Mouse (Mus musculus) forebrain, embryonic 11.5 days (tissue): ENCODE results near the gene Enoph1. TPM values are rescaled to one million over a fixed set of nuclear protein-coding genes. Genes with fewer than 3 reads are reported as not detected.

Experiments
- ATAC-seq: fragments of 200-750 bp; cut with Nextera tagmentation; replicated peaks from 2 replicates; pipeline ENCODE4 v1.8.0; 2017; ENCODE audit warnings: moderate TSS enrichment; ENCODE audit not compliant: low FRiP score
- DNase-seq: peaks from one replicate; pipeline ENCODE4 v3.0.0-alpha.2; 2017; ENCODE audit warnings: low spot score
- H3K27ac ChIP-seq: fragments of 300-500 bp; sonication (generic); 2 replicates; pipeline ENCODE4 v1.5.1; 2014; ENCODE audit warnings: low read depth, low read length
- H3K27me3 ChIP-seq: fragments of 300-500 bp; sonication (generic); 2 replicates; pipeline ENCODE4 v1.6.1; 2014; ENCODE audit warnings: mild to moderate bottlenecking, low read length, mixed read lengths; ENCODE audit not compliant: control insufficient read depth, insufficient read depth
- H3K36me3 ChIP-seq: fragments of 300-500 bp; sonication (generic); 2 replicates; pipeline ENCODE4 v1.6.1; 2014; ENCODE audit warnings: mild to moderate bottlenecking, low read length, moderate library complexity, mixed read lengths; ENCODE audit not compliant: control insufficient read depth, insufficient read depth
- H3K4me1 ChIP-seq: fragments of 300-500 bp; sonication (generic); replicated peaks from 2 replicates; pipeline ENCODE4 v1.6.1; 2014; ENCODE audit warnings: low read length, mixed read lengths; ENCODE audit not compliant: control insufficient read depth, insufficient read depth
- H3K4me2 ChIP-seq: fragments of 300-500 bp; sonication (generic); 2 replicates; pipeline ENCODE4 v1.6.1; 2014; ENCODE audit warnings: low read depth, mild to moderate bottlenecking, low read length, moderate library complexity, mixed read lengths; ENCODE audit not compliant: severe bottlenecking
- H3K4me3 ChIP-seq: fragments of 300-500 bp; sonication (generic); 2 replicates; pipeline ENCODE4 v1.5.1; 2014; ENCODE audit warnings: low read depth, low read length
- H3K9ac ChIP-seq: fragments of 300-500 bp; sonication (generic); 2 replicates; pipeline ENCODE4 v1.6.1; 2014; ENCODE audit warnings: low read length
- H3K9me3 ChIP-seq: fragments of 300-500 bp; sonication (generic); 2 replicates; pipeline ENCODE4 v1.6.1; 2016; ENCODE audit warnings: low read length, mixed read lengths; ENCODE audit not compliant: control insufficient read depth
- WGBS: fragments of 180-500 bp; shearing (Covaris S2); extraction: QIAGEN DNeasy Blood & Tissue Kit; methylation state at CpG from one replicate; pipeline ENCODE4 v1.1.7; 2014; 5-methylcytosine and 5-hydroxymethylcytosine counted together
- polyA plus RNA-seq: library from polyadenylated mRNA; unstranded; fragments of >200 nt; fragmentation: Nextera tagmentation; extraction: Ambion mirVana; gene quantifications from 2 replicates; pipeline ENCODE4 v1.2.1, GENCODE M21; 2014

Enoph1 gene
- polyA plus RNA-seq, 1 experiment from 2014 or later, result 53.1 TPM

DNA sequence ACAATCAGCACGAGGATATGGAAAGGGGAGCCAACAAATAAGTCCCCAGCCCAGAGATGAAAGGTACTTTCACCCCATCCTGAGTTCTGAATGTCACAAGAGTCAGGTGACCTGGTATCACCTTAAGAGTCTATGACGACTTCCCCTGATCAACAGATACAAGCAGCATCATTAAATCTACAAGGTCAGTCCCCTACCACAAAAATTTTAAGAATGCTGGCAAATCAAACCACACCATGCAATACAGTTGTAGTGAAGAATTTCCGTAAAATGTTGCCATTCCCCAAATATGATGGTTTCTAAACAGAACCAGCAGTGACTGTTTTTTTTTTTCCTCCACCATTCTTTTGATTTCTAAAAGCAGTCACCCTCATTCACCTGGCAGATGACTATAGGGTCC lies 70.8 kb downstream of the Enoph1 start:
- Histone ChIP-seq H3K27ac (no peak overlapping the region), H3K4me3 (no peak overlapping the region), H3K27me3 (no peaks in the 10 kb centered on the region), H3K9ac (no peak overlapping the region), H3K36me3 (no peaks in the 10 kb centered on the region), H3K9me3 (no peaks in the 10 kb centered on the region), H3K4me1 (no peaks in the 10 kb centered on the region), H3K4me2 (no peak overlapping the region)
- ATAC-seq (no peak), DNase-seq (no peak)
- 80% methylated on average over 3 of the region's 3 CpGs for WGBS

DNA sequence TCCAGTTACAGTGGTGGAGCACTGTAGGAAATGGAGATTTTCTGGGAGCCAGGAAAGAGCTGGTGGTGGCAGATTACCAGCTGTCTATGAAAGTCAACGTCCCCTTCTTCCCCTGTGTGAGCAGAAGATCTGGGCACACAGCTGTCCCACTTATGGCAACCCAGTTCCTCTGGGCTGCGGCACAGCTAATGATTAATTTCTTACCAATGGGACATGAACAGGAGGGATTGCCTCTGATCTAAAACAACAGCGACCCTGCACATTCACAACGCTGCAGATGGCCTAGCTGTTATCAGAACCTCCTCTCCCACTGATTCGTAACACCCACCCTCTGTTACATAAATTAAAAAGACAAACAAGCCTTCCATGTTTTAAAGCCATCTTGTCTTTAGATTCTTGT lies 73.6 kb downstream of the Enoph1 start:
- 69% methylated on average over 5 of the region's 5 CpGs for WGBS

More for the DNA sequence above, 73.6 kb downstream of the Enoph1 start:
- DNase-seq, result no peak
- H3K36me3 ChIP-seq, result no peaks in the 10 kb centered on the region
- no peak for ATAC-seq
- H3K27ac ChIP-seq, result no peak overlapping the region
- no peak overlapping the region for H3K9ac ChIP-seq
- H3K9me3 ChIP-seq, result no peaks in the 10 kb centered on the region
- H3K27me3 ChIP-seq, result no peaks in the 10 kb centered on the region
- no peak overlapping the region for H3K4me3 ChIP-seq
- H3K4me2 ChIP-seq, result no peak overlapping the region
- H3K4me1 ChIP-seq, result no peaks in the 10 kb centered on the region

Other genes with a start within 250 kb of the Enoph1 start
- 0.51 TPM in 1 of 2 replicates, not detected in the other for gene Vamp9, start 133.7 kb upstream of the Enoph1 start, polyA plus RNA-seq
- 274 and 313 TPM in 2 replicates for gene Hnrnpd, start 61.0 kb upstream of the Enoph1 start, polyA plus RNA-seq
- 2.8 and 3.4 TPM in 2 replicates for gene 4930524J08Rik, start 60.9 kb upstream of the Enoph1 start, polyA plus RNA-seq
- 296 and 314 TPM in 2 replicates for gene Hnrnpdl, start 321 bp upstream of the Enoph1 start, polyA plus RNA-seq
- gene Tmem150c, start 119.8 kb downstream of the Enoph1 start, polyA plus RNA-seq, result 2.4 TPM in 2 replicates